Mouse (Mus musculus): Measurements from ENCODE around the gene Heatr6. TPM values are rescaled to one million over a fixed set of nuclear protein-coding genes. Genes with fewer than 3 reads are reported as not detected.

Gene Heatr6
- total RNA-seq, 4 experiments from 2014 or later: 15.7 to 22.4 (median 18.8) TPM

- no peak for DNase-seq
These were observed 56.9 kb downstream of the Heatr6 start for GRCm38 (mm10) chr11:83810441-83810840.

- no peak for DNase-seq
These were observed 61.7 kb downstream of the Heatr6 start for GRCm38 (mm10) chr11:83815191-83815590.

DNA sequence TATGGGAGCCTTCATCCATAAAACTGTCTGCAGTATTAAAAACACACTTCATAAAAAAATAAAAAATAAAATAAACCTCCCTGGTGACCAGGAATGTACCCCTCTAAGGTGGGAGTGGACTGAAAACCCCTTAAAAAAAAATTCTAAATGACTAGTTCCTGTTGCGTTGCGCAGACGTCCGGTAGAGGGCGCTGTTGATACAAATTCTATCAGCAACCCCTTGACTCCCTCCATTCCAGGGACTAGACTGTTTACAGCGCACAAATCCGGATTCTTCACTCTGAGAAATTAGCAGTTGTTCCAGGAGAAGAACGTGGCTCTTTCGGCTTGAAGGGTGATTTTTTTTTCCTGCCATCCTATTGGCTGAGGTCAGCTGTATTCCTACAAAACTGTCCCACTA lies 62.1 kb downstream of the Heatr6 start:
- peak; percentile 18 for DNase-seq

GRCm38 (mm10) chr11:83817048-83817447 lies 63.6 kb downstream of the Heatr6 start:
- DNase-seq: no peak

DNA sequence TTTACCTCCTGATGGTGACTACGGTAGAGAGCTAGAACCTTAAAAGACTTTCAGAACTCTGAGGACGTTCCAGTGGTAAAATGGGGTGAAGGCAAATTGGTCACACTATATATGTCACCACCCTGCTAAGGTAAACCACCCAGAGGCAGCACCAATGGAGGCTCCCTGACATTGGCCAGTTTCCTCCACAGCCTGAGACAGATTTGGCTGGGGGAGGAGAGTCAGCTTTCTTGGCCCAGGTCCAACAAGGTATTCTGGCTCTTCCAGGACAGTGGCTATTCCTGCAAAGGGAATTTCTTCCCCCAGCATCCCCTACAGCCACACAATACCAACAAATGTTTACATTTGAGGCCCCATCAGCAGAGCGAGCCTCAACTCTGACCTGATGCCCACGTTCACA lies 64.5 kb downstream of the Heatr6 start:
- DNase-seq: no peak

- no peak for DNase-seq
These were observed 65.2 kb downstream of the Heatr6 start for GRCm38 (mm10) chr11:83818591-83819127.

DNA sequence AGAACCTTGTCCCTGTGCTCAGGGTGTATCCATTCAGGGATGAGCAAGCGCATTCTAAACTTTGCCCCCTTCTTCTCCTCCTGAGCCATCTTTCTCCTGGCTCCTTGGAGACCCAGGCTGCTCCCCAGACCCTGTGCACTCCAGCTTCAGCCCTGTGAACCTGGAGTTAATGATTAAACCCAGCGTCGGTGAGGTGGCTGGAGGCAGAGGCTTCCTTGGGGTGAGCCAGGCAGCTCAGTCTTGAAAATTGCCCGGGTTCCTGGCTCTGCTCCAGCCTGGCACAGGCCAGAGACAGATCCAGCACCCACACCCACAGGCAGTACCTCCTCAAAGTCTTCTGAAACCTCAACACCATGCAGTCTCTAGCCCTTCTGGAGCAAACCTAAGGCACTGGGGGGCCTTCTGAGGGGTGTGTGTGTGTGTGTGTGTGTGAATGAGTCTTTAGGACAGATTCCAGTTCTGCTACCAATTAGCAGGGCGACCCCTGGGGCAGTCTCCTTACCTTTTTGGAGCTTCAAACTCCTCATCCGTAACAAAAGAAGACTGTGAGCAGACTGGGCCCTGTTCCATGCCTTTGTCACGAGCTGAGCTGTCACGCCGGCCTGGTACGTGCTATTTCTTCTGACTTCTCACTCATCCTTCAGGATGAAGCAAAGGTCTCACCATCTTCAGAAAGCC lies 66.4 kb downstream of the Heatr6 start:
- no peak for DNase-seq

- no peak for DNase-seq
These were observed 72.6 kb downstream of the Heatr6 start for GRCm38 (mm10) chr11:83826142-83826541.

- no peak for DNase-seq
These were observed 75.2 kb downstream of the Heatr6 start for GRCm38 (mm10) chr11:83828553-83829142.

- no peak for DNase-seq
These were observed 78.9 kb downstream of the Heatr6 start for GRCm38 (mm10) chr11:83832389-83832788.

Other genes starting within 250 kb of the Heatr6 start
- not detected for gene Heatr9, start 231.5 kb upstream of the Heatr6 start, total RNA-seq (2022)
- gene Ccl5, start 223.2 kb upstream of the Heatr6 start, total RNA-seq (2022): 1 to 10 TPM; 2.1 to 3.8 (median 2.7) TPM
- 10 to 100 TPM in 1 of 4 experiments, 1 to 10 TPM in 3; 3.8 to 11.6 (median 6.6) TPM for gene Ccl9, start 175.1 kb upstream of the Heatr6 start, total RNA-seq (2022)
- gene Ccl6, start 160.6 kb upstream of the Heatr6 start, total RNA-seq (2022): 10 to 100 TPM; 11.5 to 22.0 (median 14.3) TPM
- gene Rpl9-ps1, start 108.1 kb upstream of the Heatr6 start, total RNA-seq (2022): not detected
- gene Ccl3, start 104.3 kb upstream of the Heatr6 start, total RNA-seq (2022): 1 to 10 TPM in 2 of 4 experiments, under 1 TPM in 2; 0.67 to 1.1 (median 0.91) TPM
- 1 to 10 TPM in 1 of 4 experiments, under 1 TPM in 2, not detected in 1; 0.52 to 1.4 (median 0.59) TPM for gene Ccl4, start 91.1 kb upstream of the Heatr6 start, total RNA-seq (2022)
- 10 to 100 TPM in 1 of 4 experiments, 1 to 10 TPM in 3; 1.4 to 12.0 (median 5.6) TPM for gene Wfdc17, start 49.7 kb upstream of the Heatr6 start, total RNA-seq (2022)
- not detected for gene Wfdc18, start 44.7 kb upstream of the Heatr6 start, total RNA-seq (2022)
- 1 to 10 TPM in 2 of 4 experiments, not detected in 2; 1.3 to 2.2 TPM for gene Wfdc21, start 6.8 kb upstream of the Heatr6 start, total RNA-seq (2022)
- under 1 TPM in 2 of 4 experiments, not detected in 2; 0.11 to 0.12 TPM for gene Hnf1b, start 96.4 kb downstream of the Heatr6 start, total RNA-seq (2022)
- 10 to 100 TPM; 18.8 to 26.6 (median 26.0) TPM for gene Ddx52, start 188.4 kb downstream of the Heatr6 start, total RNA-seq (2022)
- 10 to 100 TPM; 49.3 to 73.8 (median 63.4) TPM for gene Synrg, start 210.7 kb downstream of the Heatr6 start, total RNA-seq (2022)